Mouse (Mus musculus): ENCODE measurements around the gene Mki67.
"Not testable (repeated sequence)": the region's sequence is repeated elsewhere in the genome, so short reads cannot be mapped to it uniquely, and the experiment has no call there.

Gene Mki67

GRCm38 (mm10) chr7:135716968-135717557, 902 bp upstream of the Mki67 start:
- peak; percentile 33 for DNase-seq (ENCODE audit: low read depth)

GRCm38 (mm10) chr7:135716445-135716877, 300 bp upstream of the Mki67 start:
- DNase-seq (ENCODE audit: low read depth): peak; percentile 96

- peak; percentile 50 for DNase-seq (ENCODE audit: low read depth)
These were observed 995 bp downstream of the Mki67 start for GRCm38 (mm10) chr7:135715166-135715565.

GRCm38 (mm10) chr7:135713326-135713725, 2.8 kb downstream of the Mki67 start:
- no peak for DNase-seq (ENCODE audit: low read depth)

- DNase-seq (ENCODE audit: low read depth): no peak
These were observed 3.6 kb downstream of the Mki67 start for GRCm38 (mm10) chr7:135712534-135712933.

- DNase-seq (ENCODE audit: low read depth): no peak
These were observed 5.5 kb downstream of the Mki67 start for GRCm38 (mm10) chr7:135710702-135711101.

- DNase-seq (ENCODE audit: low read depth): no peak
These were observed 10.4 kb downstream of the Mki67 start for GRCm38 (mm10) chr7:135705753-135706152.

- DNase-seq (ENCODE audit: low read depth): no peak
These were observed 11.1 kb downstream of the Mki67 start for GRCm38 (mm10) chr7:135705083-135705482.

- no peak for DNase-seq (ENCODE audit: low read depth)
These were observed 11.9 kb downstream of the Mki67 start for GRCm38 (mm10) chr7:135704251-135704650.

- no peak for DNase-seq (ENCODE audit: low read depth)
These were observed 12.5 kb downstream of the Mki67 start for GRCm38 (mm10) chr7:135703600-135704148.

- not testable (repeated sequence) for DNase-seq (ENCODE audit: low read depth)
These were observed 16.8 kb downstream of the Mki67 start for GRCm38 (mm10) chr7:135699351-135699750.

- DNase-seq (ENCODE audit: low read depth): no peak
These were observed 17.8 kb downstream of the Mki67 start for GRCm38 (mm10) chr7:135698362-135698761.

GRCm38 (mm10) chr7:135697021-135697740, 19.0 kb downstream of the Mki67 start:
- DNase-seq (ENCODE audit: low read depth): not testable (repeated sequence)

GRCm38 (mm10) chr7:135696127-135696526, 20.0 kb downstream of the Mki67 start:
- DNase-seq (ENCODE audit: low read depth): no peak

- no peak for DNase-seq (ENCODE audit: low read depth)
These were observed 21.4 kb downstream of the Mki67 start for GRCm38 (mm10) chr7:135694796-135695195.

GRCm38 (mm10) chr7:135694130-135694529, 22.0 kb downstream of the Mki67 start:
- no peak for DNase-seq (ENCODE audit: low read depth)

GRCm38 (mm10) chr7:135691941-135692340, 24.2 kb downstream of the Mki67 start:
- no peak for DNase-seq (ENCODE audit: low read depth)

- no peak for DNase-seq (ENCODE audit: low read depth)
These were observed 26.8 kb downstream of the Mki67 start for GRCm38 (mm10) chr7:135689396-135689795.

GRCm38 (mm10) chr7:135684938-135685337, 31.2 kb downstream of the Mki67 start:
- DNase-seq (ENCODE audit: low read depth): no peak

GRCm38 (mm10) chr7:135684098-135684497, 32.1 kb downstream of the Mki67 start:
- not testable (repeated sequence) for DNase-seq (ENCODE audit: low read depth)

- DNase-seq (ENCODE audit: low read depth): peak; percentile 76
These were observed 35.8 kb downstream of the Mki67 start for GRCm38 (mm10) chr7:135680334-135680733.

- DNase-seq (ENCODE audit: low read depth): no peak
These were observed 39.4 kb downstream of the Mki67 start for GRCm38 (mm10) chr7:135676722-135677121.

GRCm38 (mm10) chr7:135673576-135673975, 42.6 kb downstream of the Mki67 start:
- no peak for DNase-seq (ENCODE audit: low read depth)
